Mouse (Mus musculus) subcutaneous adipose tissue, adult 2 months (tissue): ENCODE results near the gene Sv2b. TPM values are rescaled to one million over a fixed set of nuclear protein-coding genes. Genes with fewer than 3 reads are reported as not detected.

ENCODE experiments used
- polyA plus RNA-seq: library from polyadenylated mRNA; depleted of rRNA; stranded (reverse); fragments of >200 nt; gene quantifications from 2 replicates; pipeline ENCODE4 v1.2.3, GENCODE M21; 2012; ENCODE audit warnings: low replicate concordance; rRNA removed

Gene Sv2b
- polyA plus RNA-seq, result 0.06 and 6.0 TPM in 2 replicates

GRCm38 (mm10) chr7:75308457-75309312 lies at the start of gene Sv2b:
Gene Sv2b (minus strand): TSS chr7:75309262.

Other genes with a start within 250 kb of the Sv2b start
- gene Akap13, start 146.3 kb upstream of the Sv2b start, polyA plus RNA-seq, result 18.9 and 27.7 TPM in 2 replicates